Mouse (Mus musculus): Measurements from ENCODE around the gene Nim1k. TPM values are rescaled to one million over a fixed set of nuclear protein-coding genes. Genes with fewer than 3 reads are reported as not detected.

Gene Nim1k
- polyA plus RNA-seq (2012; rRNA removed): 0.41 and 0.83 TPM in 2 replicates

DNA sequence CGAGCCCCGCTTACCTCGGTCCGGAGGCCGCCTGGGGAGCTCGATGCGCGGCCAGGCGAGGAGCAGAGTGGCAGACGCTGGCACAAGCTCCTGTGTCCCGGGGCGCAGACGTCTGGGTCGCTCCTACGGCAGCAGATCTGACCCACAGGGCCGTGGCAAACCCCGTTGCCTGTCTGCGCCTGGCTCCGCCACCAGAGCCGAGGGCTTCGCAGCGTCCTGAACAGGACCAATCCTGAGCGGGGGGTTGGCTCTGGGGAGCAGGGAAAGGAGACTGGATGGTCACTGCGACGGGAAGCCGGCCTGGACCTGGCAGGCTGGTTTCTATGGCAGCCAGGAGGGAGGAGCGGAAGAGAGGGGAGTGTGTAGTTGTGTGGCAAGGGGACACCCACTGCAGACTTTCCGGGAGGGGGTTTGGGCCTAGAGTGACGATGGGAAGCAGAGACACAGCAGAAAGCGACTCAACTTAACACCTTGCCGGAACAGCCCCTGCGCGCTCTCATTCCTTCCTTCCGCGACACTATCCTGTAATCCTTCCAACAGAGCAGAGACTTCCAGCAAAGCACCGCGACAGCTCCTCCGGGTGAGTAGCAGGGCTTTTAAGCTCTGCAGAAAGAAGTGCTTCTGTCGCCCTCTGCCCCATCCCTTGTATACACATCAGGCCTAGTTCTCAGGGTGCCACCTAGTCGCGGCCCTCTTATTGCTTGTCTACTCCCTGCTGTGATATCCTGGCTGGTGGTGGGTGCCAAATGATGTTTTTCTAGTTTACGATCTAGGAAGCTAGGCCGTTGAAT lies at the start of gene Nim1k:
TSS of gene Nim1k (minus strand) at position 202 of the 791 bp plus-strand sequence.
- DNase-seq (ENCODE audit: low spot score): peak; percentile 33

DNA sequence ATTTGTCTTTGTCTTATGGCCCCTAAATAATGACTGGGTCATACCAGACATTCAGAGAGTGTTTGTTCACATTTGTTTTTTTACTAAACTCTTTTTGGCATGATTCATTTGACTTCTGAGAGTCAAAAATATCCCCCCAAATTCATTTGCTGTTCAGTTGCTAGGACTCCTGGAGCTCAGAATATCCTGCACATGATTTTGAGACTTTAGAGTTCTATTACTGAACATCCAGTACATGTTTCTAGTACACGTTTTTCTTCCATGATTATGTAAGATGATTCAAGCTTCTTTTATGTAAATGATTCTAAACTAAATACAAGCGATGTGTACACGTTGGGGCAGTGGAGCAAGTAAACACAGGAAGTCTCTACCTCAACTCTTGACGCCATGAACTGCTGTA lies 42.0 kb upstream of the Nim1k start:
- DNase-seq (ENCODE audit: low spot score): no peak

DNA sequence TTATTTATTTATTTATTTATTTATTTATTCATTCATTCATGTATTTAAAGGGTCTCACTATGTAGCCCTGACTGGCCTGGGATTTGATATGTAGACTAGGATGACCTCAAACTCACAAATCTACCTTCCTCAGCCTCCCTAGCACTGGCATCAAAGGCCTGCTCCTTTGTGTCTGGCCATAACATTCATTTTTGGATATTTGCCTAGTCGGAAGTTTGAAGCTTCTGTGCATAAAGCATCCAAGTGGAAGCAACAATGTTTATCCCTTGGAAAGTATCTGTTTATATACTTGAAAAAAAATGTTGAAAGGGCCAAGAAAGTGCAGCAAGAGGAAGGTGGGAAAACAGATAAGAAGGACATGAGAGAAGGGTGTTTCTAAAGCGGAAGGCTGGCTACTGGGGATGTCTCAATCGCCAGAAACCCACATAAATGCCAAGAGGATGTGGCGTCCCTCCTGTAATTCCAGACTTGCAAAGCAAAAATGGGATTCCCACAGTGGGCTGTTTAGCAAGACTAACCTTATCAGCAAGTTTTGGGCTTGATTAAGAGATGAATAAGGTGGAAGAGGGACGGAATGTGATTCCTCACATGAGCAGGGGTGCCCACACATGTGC lies 37.2 kb upstream of the Nim1k start:
- no peak for DNase-seq (ENCODE audit: low spot score)

DNA sequence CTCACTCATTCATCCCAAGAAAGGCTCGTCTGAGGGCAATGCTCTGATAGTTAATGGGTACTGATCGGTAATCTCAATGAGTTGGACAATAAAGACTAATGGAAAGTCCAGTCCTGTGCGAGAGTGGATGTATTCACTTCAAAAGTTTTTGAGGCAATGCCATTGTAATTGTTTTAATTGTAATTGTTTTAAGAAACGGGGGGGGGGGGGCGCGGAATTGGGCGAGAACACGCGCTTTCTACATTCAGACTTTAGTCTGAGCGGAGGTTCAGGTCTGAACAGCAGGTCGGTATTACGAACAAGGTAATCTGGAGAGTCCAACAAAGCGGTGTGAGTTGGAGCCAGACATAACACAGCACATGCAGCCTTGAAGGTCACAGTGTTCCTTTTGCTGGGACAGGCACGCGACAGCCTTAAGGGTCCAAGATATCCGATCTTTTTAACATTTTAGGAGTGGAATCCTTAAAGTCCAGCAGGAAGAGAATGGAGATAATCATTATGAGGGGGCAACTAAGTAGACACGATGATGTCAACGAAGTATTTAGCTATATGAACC lies 36.0 kb upstream of the Nim1k start:
- DNase-seq (ENCODE audit: low spot score): no peak

DNA sequence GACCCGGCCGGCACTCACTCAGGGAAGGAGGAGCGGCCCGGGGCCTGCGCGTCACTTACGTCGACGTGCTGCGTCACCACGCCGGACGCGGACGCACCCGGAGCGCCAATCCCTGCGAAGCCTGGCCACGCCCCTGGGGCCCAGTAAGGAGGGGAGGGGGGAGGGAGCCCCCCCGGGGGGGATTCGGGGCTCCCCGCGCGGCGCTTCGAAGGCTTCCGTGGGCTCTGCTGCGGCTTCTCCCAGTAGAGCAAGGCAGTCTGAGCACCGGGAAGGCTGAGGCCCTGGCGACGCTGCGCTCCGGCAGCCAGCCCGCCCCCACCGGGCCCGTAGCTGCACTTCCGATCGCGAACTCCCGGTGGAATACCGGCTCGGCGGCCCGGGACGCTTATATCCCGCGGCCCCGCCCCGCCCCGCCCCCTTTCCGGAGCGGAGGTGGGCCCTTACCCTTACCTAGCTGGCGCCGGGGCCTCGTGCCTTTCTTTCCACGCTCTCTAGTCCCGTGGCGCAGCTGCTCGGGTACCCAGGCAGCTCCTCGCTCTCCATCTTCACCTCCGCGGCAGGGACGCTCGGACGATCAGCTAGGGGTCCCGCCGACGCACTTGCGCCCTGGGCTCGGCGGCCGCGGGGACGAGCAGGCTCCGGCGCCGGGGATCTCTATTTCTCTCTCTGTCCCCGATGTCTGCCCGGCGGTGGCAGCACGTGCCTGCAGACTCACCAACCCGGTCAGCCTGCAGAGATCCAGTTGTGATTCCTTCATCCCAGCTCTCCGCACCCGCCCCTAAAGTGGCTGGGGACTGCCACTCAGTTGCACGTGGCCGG lies 35.3 kb upstream of the Nim1k start, which contains the start of gene Zfp131:
TSS of gene Zfp131 (minus strand) at position 129 of the 819 bp plus-strand sequence.
- peak; percentile 79 for DNase-seq (ENCODE audit: low spot score)

DNA sequence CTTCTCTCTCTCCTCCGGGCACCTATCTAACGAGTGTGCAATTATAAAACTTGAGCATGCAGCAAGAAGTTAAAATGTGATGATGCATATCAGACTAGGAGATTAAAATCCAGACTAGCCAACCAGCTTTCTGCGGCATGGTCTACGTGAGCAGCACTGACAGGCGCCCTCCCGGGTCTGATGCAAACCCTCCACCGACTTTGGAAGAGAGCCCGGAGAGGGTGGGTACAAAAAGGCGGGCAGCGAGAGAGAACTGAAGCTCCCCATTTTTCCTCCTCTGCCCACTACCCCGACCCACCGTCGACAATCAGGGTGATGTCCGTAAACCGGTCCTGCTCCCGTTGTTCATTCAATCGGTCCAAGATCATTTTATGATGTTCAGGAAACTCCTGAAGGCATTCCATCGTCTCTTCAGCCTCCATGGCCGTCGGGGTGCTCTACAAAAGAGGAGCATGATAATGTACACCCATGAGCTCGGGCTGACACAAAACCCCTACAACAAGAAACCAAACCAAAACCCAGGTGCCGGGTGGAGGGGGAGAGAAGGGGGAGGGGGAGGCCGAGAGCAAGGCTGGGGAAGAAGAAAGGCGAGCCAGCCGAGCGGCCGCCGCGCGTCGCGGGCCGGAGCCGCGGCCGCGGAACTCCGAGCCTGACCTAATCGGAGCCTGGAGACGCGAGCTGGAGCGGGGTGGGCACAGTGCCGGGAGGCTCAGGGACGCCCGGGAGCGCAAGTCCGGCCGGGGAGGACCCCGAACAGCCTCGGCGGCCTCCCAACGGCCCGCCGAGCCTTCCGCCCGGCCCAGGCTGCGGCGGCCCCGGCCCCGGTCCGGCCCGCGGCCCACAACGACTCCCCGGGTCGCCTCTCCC lies 34.4 kb upstream of the Nim1k start:
- peak; percentile 67 for DNase-seq (ENCODE audit: low spot score)

DNA sequence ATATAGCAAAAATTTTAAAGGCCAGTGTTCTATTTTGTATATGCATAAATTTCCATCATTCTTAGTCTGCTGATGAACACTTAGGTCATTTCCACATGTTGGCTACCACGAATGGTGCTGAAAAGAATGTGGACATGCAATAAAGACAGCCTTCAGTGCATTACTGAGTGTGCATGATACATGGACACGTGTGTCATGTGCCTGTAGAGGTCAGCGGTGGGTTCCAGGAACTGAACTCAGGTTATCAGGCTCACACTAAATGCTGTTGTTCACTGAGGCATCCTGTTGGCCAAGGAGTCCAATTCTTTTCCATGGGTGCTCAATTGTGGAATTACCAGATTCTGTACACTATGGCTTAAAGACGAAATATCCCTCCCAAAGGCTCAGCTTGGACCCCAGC lies 27.9 kb upstream of the Nim1k start:
- DNase-seq (ENCODE audit: low spot score): no peak

DNA sequence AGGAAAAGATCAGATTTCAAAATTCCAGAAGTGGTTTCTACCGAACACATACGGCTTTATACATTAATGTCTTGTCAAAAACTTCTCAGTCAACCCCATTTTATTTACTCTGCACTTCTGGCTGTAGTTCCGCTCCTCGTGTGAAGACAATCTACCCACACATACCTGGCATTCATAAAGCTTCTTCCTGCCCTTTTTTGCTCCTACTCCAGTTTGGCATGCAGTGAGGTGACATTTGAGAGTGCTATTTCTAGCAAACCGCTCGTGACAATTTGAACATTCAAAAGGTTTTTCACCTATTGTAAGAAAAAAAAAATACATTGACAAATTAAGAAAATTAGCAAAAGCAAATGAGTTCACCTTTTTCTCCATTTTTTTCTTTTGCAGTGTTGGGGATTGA lies 12.9 kb upstream of the Nim1k start:
- no peak for DNase-seq (ENCODE audit: low spot score)

DNA sequence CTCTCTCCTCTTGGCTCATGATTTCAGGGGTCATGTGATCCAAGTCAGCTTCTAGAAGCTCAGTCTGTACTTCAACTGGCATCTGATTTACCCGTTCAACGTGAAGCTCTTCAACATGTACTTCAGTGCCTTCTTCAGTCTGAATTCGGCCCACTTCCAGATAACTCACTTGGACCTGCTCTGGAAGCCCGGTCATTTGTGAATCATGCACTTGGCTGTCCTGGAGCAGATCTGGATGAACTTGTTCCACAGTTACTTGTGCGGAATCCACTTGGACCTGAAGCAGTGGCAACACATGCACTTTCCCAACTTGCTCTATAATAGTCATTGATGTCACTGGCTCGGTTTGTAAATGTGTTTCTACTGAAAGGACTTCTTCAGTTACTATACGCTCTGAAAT lies 10.8 kb upstream of the Nim1k start:
- DNase-seq (ENCODE audit: low spot score): no peak

DNA sequence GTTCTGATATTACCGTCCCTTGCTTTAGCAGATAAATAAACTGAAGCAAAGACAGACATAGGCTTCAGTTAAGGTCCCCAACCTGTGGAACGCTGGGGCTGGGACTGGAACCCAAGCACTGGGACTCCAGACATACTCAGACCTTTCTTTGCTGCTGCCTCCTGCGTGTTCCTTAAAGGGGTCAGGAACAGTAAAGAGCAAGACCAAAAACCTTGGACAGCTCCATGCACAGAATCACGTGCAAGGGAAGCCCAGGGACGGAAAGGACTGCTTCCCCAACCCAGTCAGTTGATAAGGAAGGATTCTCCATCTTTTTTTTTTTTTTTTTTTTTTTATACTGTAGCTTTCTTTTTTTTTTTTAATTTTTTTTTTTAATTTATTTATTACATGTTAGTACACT lies 1.1 kb upstream of the Nim1k start:
- DNase-seq (ENCODE audit: low spot score): no peak

DNA sequence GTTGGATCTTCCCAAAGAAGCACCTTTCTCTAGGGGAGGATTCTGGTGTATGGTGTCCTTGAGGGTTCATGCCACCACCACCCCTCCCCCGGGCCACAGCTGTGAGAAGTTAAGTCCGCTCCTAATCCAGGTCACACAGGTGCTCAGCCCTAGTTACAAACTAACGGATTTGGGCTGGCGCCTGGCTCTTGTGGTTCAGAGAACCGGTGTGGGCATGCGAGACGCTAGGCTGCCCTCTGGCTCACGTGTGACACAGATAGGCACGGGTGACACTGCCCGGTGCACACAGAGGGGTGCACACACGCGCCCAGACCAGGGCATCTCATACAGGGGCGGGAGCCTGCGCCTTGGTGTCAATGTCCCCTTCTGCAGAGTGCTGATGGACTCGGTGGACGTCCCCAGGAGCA lies 538 bp downstream of the Nim1k start:
- DNase-seq (ENCODE audit: low spot score): peak; percentile 23

DNA sequence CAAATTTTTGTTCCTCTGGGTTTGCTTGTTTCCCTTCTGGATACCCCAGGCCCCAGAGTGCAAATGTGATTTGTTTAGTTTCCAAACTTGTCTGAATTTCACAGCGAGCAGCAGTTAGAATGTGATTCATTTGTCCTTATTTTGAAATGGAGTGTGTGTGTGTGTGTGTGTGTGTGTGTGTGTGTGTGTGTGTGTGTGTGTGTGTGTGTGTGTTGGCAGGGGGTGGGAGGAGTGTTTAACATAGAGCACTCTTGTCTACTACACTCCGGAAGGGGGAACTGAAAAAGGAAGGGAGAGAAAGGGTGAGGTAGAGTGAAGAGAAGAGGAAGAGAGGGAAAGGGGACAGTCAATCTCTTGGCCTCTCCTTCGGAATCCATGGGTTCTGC lies 1.1 kb downstream of the Nim1k start:
- no peak for DNase-seq (ENCODE audit: low spot score)

DNA sequence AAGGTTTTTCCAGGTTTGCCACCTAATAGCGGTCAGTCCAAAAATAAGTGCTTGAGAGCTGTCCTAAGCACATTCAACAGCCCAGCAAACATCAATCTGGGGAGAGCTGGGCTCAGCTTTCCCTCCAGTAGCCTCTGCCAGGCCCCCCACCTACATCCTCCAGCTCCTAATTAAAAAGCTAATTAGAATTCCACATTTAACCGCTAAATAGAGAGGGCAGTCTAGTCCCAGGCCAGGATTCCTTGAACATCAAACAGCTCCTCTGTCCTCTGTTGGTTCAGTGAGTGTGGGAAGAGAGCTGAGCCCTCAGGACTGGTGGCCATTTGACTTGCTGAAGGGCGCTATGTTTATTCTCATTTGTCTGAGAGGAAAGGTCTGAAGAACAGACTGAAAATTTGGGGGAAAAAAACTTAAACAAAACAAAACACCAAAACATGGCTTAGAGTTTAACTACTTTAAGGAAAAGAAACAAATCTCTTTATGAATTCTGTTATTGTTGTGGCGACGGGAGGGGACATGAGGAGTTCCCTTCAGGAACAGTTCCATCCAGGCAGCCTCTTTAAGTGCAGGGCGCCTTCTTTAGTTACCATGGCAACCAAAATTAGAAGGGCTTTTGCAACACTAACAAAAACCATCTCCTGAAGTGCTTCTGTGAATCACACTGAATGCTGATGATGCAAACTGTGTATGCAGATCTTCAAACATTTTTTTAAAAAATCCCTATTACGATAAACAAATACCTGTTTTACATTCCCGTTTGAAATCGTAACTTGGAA lies 1.6 kb downstream of the Nim1k start:
- no peak for DNase-seq (ENCODE audit: low spot score)

DNA sequence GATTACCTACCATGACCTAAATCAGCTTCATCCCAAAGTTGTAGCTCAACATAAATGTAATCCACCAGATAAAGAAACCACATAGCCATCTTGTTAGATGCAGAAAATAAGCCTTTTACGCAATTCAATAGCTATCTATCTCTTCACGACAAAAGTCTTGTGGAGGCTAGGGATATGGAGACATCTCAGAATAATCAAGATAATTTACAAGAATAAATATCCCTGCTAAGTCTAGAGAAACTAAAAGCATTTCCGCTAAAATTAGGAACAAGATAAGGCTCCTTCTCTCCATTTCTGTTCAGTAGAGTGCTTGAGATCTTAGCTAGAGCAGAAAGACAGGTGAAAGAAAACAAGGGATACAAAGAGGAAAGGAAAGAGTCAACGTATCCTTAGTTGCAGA lies 8.8 kb downstream of the Nim1k start:
- no peak for DNase-seq (ENCODE audit: low spot score)

DNA sequence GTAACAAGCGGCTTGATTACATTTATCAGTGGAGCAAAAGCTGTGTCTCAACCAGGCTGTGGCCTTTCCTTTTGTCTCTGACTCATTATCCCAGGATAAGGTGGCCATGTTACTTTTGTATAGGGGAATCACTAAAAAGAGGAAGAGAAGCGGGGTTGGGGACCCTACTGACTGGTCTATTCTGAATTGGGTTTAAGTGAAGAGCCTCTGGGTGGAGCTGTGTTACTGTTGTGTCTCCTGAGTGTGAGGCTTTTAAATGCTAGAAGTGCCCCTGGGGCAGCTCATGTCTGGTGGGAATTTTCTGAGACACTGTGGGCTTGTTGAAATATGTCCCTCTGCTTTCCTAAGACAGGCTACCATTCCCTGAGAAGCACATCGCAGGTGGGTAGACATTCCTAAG lies 12.2 kb downstream of the Nim1k start:
- no peak for DNase-seq (ENCODE audit: low spot score)

DNA sequence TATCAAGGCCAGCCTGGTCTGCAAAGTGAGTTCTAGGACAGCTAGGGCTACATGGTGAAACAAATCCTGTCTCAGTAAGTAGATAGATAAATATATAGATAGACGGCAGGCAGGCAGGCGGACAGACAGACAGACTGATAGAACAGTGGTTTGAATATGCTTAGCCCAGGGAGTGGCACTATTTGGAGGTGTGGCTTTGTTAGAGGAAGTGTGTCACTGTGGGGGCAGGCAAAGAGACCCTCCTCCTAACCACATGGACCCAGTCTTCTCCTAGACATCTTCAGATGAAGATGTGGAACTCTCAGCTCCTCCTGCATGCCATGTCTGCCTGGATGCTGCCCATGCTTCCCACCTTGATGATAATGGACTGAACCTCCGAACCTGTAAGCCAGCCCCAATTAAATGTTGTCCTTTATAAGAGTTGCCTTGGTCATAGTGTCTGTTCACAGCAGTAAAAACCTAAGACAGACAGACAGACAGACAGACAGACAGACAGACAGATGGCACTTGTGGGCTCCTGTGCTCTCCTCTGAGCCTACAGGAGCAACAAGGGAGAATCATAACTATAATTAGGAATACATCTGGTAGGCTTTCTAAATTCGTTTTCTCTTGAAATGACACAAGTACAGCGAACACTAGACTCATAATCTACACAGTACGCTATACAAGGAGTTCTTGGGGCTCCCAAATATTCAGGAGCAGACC lies 12.8 kb downstream of the Nim1k start:
- DNase-seq (ENCODE audit: low spot score): no peak

DNA sequence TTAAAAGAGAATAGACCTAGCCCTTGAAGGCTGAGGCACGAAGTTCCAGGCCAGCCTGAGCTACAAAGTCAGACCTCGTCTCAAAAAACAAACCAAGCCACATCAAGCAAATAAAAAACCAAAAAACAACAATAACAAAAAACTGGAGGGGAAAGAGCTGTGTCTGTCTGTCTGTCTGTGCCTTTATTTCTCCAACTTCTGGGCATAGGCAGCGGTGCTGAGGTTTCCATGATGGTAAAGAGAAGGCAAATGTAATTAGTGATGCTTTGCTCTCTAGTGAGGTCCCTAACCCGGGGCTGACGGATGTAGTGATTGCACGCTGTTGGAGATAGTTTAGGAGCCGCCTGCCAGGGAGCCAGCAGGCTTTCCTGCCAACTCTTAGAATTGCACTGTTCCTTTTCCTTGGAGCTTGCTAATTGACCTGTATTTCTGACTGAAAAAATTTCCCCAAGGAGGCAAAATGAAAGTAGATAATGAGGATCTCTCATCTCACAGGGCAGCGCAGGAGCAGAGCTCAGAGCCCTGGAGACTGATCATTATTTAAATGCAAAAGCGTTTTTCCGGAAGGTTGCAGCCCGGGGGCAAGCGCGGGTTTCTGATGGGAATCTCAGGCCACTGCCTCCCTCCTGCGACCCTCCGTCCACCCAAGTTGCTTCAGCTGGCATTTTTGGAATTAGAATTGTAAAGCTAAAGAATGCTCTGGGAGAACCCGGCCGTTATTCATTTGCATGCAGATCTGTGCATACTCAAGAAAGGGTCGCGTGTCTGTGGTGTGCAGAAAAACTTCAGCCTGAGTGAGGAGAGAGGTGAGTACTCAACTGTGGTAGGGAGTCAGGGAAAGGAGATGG lies 14.1 kb downstream of the Nim1k start:
- DNase-seq (ENCODE audit: low spot score): no peak

DNA sequence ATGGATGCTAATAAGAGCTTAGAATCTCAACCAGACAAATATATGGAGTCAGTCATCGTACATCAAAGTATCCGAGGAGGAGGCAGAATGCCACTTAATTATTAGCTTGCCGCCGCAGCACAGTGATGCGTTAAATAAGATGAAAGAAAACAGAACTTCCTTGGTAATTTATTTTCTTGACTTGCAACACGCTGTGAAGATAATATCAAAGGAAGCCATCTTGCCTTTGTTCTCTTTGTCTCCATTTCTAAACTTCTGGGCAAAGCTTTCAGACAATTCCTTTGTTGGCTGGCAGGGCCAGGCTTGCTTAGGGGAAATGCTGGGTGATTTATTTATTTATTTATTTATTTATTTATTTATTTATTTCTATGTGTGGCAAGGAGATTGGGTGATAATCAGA lies 24.2 kb downstream of the Nim1k start:
- no peak for DNase-seq (ENCODE audit: low spot score)

DNA sequence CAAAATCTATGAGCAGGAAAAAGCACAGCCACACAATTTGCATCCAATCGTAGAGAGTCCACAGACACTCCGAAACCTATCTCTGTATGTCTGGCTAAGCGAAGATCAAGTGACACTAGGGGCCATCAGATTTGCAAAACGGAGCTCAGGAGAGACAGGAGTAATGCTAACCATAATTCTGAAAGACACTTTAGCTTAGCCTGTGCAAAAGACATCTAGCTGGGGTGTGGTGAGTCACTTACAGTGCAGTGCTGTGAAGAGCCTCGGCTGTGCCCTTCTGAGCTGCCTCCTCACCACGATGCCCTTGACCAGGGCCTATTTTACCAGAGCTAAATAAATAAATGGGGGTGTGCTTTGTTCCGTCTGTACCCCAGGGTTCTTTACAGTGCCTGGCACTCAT lies 26.3 kb downstream of the Nim1k start:
- no peak for DNase-seq (ENCODE audit: low spot score)

Measured in urinary bladder, adult 2 months (tissue).